Mouse (Mus musculus) neutrophil, adult 59 days (primary cell): ENCODE measurements around the gene Pfn3. TPM values are rescaled to one million over a fixed set of nuclear protein-coding genes. Genes with fewer than 3 reads are reported as not detected.

Experiments used
- total RNA-seq, 2 experiments: library from RNA; stranded (reverse); gene quantifications; 1 replicate in 1 of 2; 2 replicates in 1 of 2; pipeline ENCODE4 v1.2.4; 2023

Pfn3 gene
- not detected for total RNA-seq

DNA sequence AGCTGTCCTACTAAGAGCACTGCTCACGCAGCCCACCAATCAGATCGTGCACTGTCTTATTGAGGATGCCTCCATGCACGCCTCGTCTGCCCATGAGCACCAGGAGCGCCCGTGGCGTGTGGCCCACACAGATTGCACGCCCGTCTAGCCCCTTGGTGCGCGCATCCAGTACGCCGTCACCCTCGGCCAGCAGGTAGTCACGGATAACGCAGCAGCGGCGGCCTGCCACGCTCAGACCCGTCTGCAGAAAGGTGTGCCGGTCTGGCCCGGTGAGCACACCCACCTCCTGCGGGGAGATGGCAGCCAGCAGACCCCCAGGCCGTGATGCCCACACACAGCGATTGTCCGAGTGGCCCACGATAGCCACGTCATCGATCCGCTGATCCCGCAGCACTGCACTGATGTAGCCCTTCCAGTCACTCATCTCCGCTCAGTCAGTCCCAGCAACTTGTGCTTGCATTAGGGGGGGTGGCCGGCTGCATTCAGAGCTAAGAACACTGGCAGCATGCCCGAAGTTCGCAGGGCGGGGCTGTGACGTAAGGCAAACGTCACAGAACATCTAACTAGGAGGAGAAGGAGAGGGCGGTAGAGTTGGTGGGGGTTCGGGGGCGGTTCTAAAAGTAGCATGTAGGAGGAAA, at the start of gene Pfn3:
Gene Pfn3, minus strand, starts transcription at position 490 of the 638 bp plus-strand sequence.

DNA sequence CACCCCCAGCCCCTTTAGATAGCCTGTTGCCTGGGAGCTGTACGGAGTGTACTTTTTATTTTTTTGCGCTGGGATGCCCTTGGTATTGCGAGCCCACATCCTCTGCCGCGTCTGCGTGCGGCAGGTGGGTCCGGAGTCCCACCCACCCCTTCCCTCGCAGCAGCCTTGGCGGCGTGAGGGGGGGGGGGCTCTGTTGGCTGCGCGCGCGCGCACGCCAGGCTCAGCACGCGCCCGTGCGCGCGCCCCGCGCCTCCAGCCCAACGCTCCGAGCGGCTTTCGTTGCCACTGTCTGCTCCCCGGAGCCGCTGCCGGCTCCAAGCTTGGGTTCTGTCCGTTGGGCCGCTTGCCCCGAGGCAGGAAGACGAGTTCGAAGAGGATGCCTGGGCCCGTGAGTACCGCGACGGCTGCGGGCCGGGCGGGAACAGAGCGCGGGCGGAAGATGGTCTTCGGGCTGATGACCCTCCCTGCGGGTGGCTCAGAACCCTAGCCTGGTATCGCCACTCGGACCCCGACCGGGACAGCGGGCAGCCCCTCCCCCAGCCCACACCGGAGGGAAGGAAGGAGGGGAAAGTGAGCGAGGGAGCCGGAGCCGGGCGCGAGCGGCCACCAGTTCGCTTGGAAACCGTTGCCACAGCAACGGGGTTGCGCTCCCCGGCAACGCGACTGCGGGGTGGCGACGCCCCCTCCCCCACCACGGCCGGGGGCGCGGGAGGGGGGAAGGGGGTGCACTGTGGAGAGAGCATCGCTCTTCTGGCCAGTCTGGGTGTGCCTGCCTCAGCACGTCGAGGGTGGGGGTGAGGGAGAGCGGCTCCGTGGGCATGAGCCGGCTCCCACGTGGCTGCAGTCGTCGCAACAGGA, 49.2 kb upstream of the Pfn3 start, which contains the start of gene Prr7:
Gene Prr7, plus strand, starts transcription at position 241 of the 858 bp plus-strand sequence.

DNA sequence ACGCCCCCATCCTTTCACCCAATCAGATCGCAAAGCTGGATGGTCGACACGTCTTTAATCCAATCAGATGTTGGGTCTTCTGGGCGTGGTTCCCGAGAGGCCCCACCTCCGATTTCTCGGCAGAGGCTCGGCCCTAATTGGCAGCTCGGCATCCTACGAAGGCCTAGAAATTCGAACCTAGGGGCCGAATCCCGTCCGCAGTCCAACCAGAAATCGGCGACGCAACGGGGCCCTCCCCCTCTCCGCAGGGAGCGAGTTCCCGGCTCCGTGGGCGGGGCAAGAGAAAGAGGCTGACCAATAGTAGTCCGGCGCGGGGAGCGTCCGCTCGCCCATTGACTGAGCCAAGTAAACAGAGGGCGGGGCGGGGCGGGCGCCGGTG, 29.9 kb upstream of the Pfn3 start, which contains the start of gene Grk6:
Gene Grk6, plus strand, starts transcription at position 136 of the 379 bp plus-strand sequence.

DNA sequence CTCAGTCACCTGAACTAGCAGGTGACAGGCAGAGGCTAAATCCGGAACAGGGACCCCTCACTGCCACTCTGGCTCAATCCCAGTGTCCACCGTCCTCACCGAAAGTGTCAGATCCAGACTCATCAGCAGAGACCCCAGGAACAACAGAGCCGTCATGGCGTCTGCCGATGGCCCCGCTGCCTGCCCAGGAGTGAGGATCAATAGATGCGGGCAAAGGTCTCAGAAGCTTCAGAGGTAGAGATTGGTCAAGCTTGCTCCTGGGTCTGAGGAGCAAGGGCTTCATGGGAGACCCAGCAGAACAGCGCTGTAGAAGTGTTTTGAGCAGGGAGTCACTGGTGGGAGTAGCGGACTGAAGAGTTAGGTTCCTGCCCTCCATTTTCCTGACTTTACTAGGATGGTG, 11.6 kb upstream of the Pfn3 start, which contains the start of gene F12:
Gene F12, minus strand, starts transcription at position 181 of the 400 bp plus-strand sequence.

DNA sequence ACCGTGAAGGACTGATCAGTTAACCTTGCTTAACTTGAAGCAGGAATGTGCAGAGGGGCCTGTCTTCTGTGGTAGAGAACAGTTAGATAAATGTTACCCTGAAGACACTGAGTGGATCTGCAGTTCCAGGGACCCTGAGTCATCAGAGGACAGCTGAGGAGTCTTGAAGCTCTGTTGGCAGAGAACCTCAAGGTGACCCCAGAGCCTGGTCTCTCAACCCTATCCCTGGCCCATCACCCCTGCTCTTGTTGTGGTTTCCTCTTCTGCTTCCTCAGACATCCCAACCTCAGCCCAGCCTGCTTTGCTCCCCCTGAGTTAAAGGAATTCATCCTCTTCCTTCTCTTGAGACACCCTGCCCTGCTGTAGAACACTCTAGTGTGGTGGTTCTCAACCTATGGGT, 16.9 kb downstream of the Pfn3 start, which contains the start of gene Slc34a1:
Gene Slc34a1, plus strand, starts transcription at position 100 of the 400 bp plus-strand sequence.

DNA sequence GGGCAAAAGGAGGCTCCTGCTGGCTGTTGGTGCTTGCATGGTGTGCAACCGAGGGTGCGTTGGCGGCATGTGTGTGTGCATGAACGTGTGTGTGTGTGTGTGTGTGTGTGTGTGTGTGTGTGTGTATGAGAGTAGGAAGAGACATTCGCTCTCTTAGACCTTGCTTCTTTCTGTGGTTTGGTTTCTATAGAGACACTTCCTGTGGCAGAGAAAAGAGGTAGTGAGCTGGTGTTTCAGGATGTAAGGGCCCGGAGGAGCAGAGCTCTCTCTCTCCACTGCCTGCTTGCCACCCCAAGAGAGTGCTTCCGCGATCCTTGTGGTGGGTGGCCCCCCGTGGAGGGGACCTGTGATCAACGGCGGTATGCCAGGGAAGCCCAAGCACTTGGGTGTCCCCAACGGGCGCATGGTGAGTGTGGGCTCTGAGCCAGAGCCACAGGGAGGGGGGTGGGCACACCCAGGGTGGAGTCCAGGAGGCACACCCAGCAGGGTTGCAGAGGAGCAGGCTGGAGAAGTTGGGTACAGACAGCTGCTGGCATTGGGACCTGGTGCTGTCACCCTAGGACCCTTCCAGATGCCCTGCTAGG, 45.4 kb downstream of the Pfn3 start, which contains the start of gene Rgs14:
Gene Rgs14, plus strand, starts transcription at position 202 of the 584 bp plus-strand sequence.

Other genes starting within 250 kb of the Pfn3 start
- gene Nsd1, start 205.4 kb downstream of the Pfn3 start, total RNA-seq, result 100 to 1,000 TPM in 1 of 2 experiments, 10 to 100 TPM in 1; 99.7 to 103 TPM
- gene Prelid1, start 94.7 kb downstream of the Pfn3 start, total RNA-seq, result 100 to 1,000 TPM; 196 to 208 TPM
- 10 to 100 TPM; 73.9 to 75.8 TPM for gene Rab24, start 93.3 kb downstream of the Pfn3 start, total RNA-seq
- 10 to 100 TPM; 15.2 to 16.0 TPM for gene Mxd3, start 85.4 kb downstream of the Pfn3 start, total RNA-seq
- gene Lman2, start 52.4 kb downstream of the Pfn3 start, total RNA-seq, result 10 to 100 TPM; 77.1 to 89.8 TPM
- 100 to 1,000 TPM; 106 to 113 TPM for gene Rgs14, start 45.5 kb downstream of the Pfn3 start, total RNA-seq
- not detected for gene Slc34a1, start 17.0 kb downstream of the Pfn3 start, total RNA-seq
- gene F12, start 11.6 kb upstream of the Pfn3 start, total RNA-seq, result 1 to 10 TPM; 2.2 TPM
- gene Grk6, start 29.8 kb upstream of the Pfn3 start, total RNA-seq, result 100 to 1,000 TPM; 211 to 221 TPM
- gene Prr7, start 49.0 kb upstream of the Pfn3 start, total RNA-seq, result 10 to 100 TPM in 1 of 2 experiments, 1 to 10 TPM in 1; 8.3 to 10.5 TPM
- under 1 TPM; 0.20 to 0.47 TPM for gene Dbn1, start 72.9 kb upstream of the Pfn3 start, total RNA-seq
- 100 to 1,000 TPM; 107 to 126 TPM for gene Pdlim7, start 98.4 kb upstream of the Pfn3 start, total RNA-seq
- 100 to 1,000 TPM; 326 to 337 TPM for gene Dok3, start 114.1 kb upstream of the Pfn3 start, total RNA-seq
- 10 to 100 TPM; 36.1 to 39.6 TPM for gene Ddx41, start 121.4 kb upstream of the Pfn3 start, total RNA-seq
- 10 to 100 TPM; 84.2 to 84.9 TPM for gene Fam193b, start 155.9 kb upstream of the Pfn3 start, total RNA-seq
- gene Tmed9, start 158.5 kb upstream of the Pfn3 start, total RNA-seq, result 10 to 100 TPM; 61.5 to 73.1 TPM
- 10 to 100 TPM in 1 of 2 experiments, 1 to 10 TPM in 1; 10.0 to 10.5 TPM for gene B4galt7, start 184.7 kb upstream of the Pfn3 start, total RNA-seq
- gene Caml, start 207.8 kb upstream of the Pfn3 start, total RNA-seq, result 10 to 100 TPM; 11.4 to 12.8 TPM
- 10 to 100 TPM; 34.6 to 38.5 TPM for gene Ddx46, start 219.8 kb upstream of the Pfn3 start, total RNA-seq